Mouse (Mus musculus): ENCODE measurements at regions not wholly inside any gene's neighbourhood (a gene's known extent, or its start where the extent isn't known, plus 50 kb on each side); places are given as distances from the start of the nearest gene placed in this dataset. TPM values are rescaled to one million over a fixed set of nuclear protein-coding genes. Genes with fewer than 3 reads are reported as not detected.

GRCm38 (mm10) chr7:36582074-36582473, 115.8 kb upstream of the Tshz3 start:
- H3K9ac ChIP-seq, result no peak overlapping the region
- 90% methylated on average over 6 of the region's 6 CpGs for WGBS
- no peak overlapping the region for H3K4me3 ChIP-seq
- H3K27ac ChIP-seq, result no peak overlapping the region
- no peaks in the 10 kb centered on the region for H3K4me1 ChIP-seq
- no peaks in the 10 kb centered on the region for H3K27me3 ChIP-seq
- H3K9me3 ChIP-seq, result no peaks in the 10 kb centered on the region
- ATAC-seq (ENCODE audit: low FRiP score, low read depth), result no peak
- H3K36me3 ChIP-seq, result no peaks in the 10 kb centered on the region
- no peak overlapping the region for H3K4me2 ChIP-seq (replicated peaks)

- Histone ChIP-seq H3K27me3 (no peaks in the 10 kb centered on the region), H3K36me3 (no peaks in the 10 kb centered on the region), H3K9me3 (no peaks in the 10 kb centered on the region), H3K27ac (no peak overlapping the region), H3K9ac (no peak overlapping the region), H3K4me2 (replicated peaks) (no peak overlapping the region), H3K4me3 (no peak overlapping the region), H3K4me1 (no peaks in the 10 kb centered on the region)
- WGBS, result 74% methylated on average over 1 of the region's 1 CpGs
- ATAC-seq (ENCODE audit: low FRiP score, low read depth), result no peak
Measured at GRCm38 (mm10) chr7:36585014-36585413, 112.9 kb upstream of the Tshz3 start.

GRCm38 (mm10) chr7:36591496-36591895, 106.4 kb upstream of the Tshz3 start:
- H3K27ac ChIP-seq, result no peak overlapping the region
- no peaks in the 10 kb centered on the region for H3K36me3 ChIP-seq
- H3K4me2 ChIP-seq (replicated peaks), result no peak overlapping the region
- no peak overlapping the region for H3K9ac ChIP-seq
- H3K4me1 ChIP-seq, result no peaks in the 10 kb centered on the region
- WGBS, result 79% methylated on average over 1 of the region's 1 CpGs
- H3K4me3 ChIP-seq, result no peak overlapping the region
- H3K27me3 ChIP-seq, result no peaks in the 10 kb centered on the region
- no peaks in the 10 kb centered on the region for H3K9me3 ChIP-seq
- no peak for ATAC-seq (ENCODE audit: low FRiP score, low read depth)

- H3K4me3 ChIP-seq, result no peak overlapping the region
- H3K9ac ChIP-seq, result no peak overlapping the region
- no peaks in the 10 kb centered on the region for H3K27me3 ChIP-seq
- no peaks in the 10 kb centered on the region for H3K4me1 ChIP-seq
- ATAC-seq (ENCODE audit: low FRiP score, low read depth), result no peak
- H3K36me3 ChIP-seq, result no peaks in the 10 kb centered on the region
- no peak overlapping the region for H3K27ac ChIP-seq
- no peak overlapping the region for H3K4me2 ChIP-seq (replicated peaks)
- 85% methylated on average over 3 of the region's 3 CpGs for WGBS
- peaks cover 11% of the 10 kb centered on the region; the same call in 1 of the 2 replicates for H3K9me3 ChIP-seq
Measured at GRCm38 (mm10) chr7:36596630-36597301, 101.2 kb upstream of the Tshz3 start.

- ATAC-seq (ENCODE audit: low FRiP score, low read depth), result no peak
- peaks cover 10% of the 10 kb centered on the region; the same call in 1 of the 2 replicates for H3K27me3 ChIP-seq
- H3K36me3 ChIP-seq, result no peaks in the 10 kb centered on the region
- peaks cover 8% of the 10 kb centered on the region for H3K4me1 ChIP-seq
- no peak overlapping the region for H3K27ac ChIP-seq
- H3K9ac ChIP-seq, result no peak overlapping the region
- H3K4me2 ChIP-seq (replicated peaks), result peak overlapping the region; percentile 27; the same call in 1 of the 2 replicates
- H3K4me3 ChIP-seq, result no peak overlapping the region
- H3K9me3 ChIP-seq, result no peaks in the 10 kb centered on the region
- WGBS, result 57% methylated on average over 18 of the region's 18 CpGs
Measured at GRCm38 (mm10) chr7:36605026-36605698, 92.8 kb upstream of the Tshz3 start.

GRCm38 (mm10) chr7:36620256-36620655, 77.7 kb upstream of the Tshz3 start:
- WGBS, result 70% methylated on average over 6 of the region's 6 CpGs
- Histone ChIP-seq H3K4me3 (no peak overlapping the region), H3K4me1 (0 out of 2 replicates have a peak, but pooled peaks cover 2% of the 10 kb centered on the region), H3K9me3 (no peaks in the 10 kb centered on the region), H3K27ac (no peak overlapping the region), H3K4me2 (replicated peaks) (no peak overlapping the region), H3K27me3 (no peaks in the 10 kb centered on the region), H3K36me3 (no peaks in the 10 kb centered on the region), H3K9ac (no peak overlapping the region)
- no peak for ATAC-seq (ENCODE audit: low FRiP score, low read depth)

- Histone ChIP-seq H3K4me2 (replicated peaks) (no peak overlapping the region), H3K4me1 (no peaks in the 10 kb centered on the region), H3K27ac (no peak overlapping the region), H3K9ac (no peak overlapping the region), H3K9me3 (no peaks in the 10 kb centered on the region), H3K36me3 (no peaks in the 10 kb centered on the region), H3K27me3 (no peaks in the 10 kb centered on the region), H3K4me3 (no peak overlapping the region)
- 60% methylated on average over 3 of the region's 3 CpGs for WGBS
- no peak for ATAC-seq (ENCODE audit: low FRiP score, low read depth)
Measured at GRCm38 (mm10) chr7:36644252-36644651, 53.7 kb upstream of the Tshz3 start.

Small RNAs in the stretch of these regions (microRNA-seq; reads per million reads assigned to microRNA genes)
- not detected for gene Gm25247

All from limb, embryonic 13.5 days (tissue).